Mouse (Mus musculus): ENCODE results near the gene Bax.
"Not testable (repeated sequence)": the region's sequence is repeated elsewhere in the genome, so short reads cannot be mapped to it uniquely, and the experiment has no call there.

Gene Bax

DNA sequence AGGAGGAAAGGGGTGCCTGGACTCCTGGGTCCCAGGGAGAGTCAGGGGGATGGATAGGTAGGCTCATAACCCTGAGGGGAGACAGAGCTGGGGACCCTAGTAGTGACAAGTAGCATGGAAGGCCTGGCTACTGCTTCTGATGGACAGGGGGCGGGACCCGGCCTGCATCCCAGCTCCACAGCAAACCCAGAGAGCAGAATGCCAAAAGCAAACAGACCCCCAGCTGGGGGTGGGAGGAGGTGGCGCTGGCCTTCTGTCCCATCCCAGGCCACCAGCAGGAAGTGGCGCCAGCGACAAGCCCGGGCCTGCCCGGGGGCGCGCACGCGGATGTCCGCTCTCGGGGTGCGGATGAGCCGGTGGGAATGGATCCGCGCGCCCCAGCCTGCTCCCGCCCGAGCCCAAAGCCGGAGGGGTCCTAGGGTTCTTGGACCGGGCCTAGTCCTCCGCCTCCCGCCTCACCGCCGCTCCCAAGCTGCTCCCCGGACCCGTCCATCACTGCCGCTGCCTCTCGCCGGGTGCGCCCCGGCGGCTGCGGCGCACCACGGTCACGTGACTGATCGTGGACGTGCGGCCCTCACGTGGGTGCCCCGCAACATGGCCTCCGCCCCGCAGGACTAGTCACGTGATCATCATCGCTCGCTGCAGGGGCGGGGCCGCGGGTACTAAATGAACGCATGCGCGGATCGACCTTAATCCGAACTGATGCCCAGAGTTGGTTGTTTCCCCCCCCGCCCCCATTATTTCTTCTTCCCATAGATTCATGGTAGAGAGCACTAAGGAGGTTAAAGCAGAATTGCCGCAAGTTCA lies at the start of gene Bax:
Gene Bax (minus strand): TSS at position 616 of the 807 bp plus-strand sequence.
- in situ Hi-C loops (cut with MboI, MseI), result no loop called here

DNA sequence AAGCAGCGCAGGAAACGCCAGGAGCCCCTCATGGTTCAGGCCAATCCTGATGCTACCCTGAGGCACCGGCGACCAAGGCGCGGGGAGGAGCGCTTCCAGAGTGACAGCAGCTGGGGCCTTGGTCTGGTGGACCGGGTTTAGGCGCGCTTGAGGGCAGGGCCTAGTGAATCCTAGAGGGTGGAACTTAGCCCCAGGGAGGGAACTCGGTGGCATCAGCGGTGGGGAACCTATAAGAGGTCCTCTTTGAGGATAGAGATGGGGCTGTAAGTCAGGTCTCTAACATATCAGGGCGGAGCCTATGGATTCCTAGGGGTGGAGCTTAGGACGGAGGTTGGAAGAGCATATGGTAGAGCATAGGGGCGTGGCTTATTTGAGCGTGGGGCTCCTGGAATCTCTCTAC lies 48.7 kb upstream of the Bax start:
- in situ Hi-C loops (cut with MboI, MseI), result no loop called here

- in situ Hi-C loops (cut with MboI, MseI), result no loop called here
Observed at GRCm38 (mm10) chr7:45514411-45514810, 47.7 kb upstream of the Bax start.

GRCm38 (mm10) chr7:45509912-45510787 lies 43.5 kb upstream of the Bax start, which contains the start of gene Nucb1:
Gene Nucb1 (minus strand): TSS chr7:45510406.
- in situ Hi-C loops (cut with MboI, MseI), result no loop called here

DNA sequence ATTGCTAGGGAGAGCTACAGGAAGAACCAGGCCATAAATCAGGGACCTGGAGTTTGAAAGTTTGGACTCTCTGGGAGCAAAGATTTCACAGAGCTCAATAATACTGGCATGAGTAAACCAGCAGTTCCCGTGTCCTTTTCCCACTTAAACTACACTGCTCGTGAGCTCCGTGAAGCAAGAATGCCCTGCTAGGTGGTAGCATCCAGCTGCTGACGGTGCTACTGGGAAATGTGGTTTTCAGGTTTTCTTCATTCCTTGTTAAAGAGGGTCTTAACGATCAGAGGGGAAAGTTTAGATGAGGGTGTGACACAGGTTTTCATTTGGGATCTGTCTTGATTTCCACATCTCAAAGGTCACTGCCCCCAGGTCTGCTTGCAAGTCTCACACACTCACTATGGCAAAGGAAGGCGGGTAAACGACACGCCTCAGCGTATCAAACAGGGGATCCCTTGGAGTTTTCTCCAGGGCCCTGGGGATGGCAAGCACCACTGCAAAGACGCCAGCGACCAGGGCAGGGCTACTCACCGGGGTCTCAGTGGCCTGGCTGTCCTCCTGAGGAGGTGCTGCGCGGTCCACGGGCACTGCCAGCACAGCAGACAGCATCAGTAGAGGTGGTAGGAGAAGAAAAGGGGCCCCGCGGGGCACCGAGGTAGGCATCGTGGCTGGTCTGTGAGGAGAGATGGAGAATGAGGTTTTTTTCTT lies 42.6 kb upstream of the Bax start:
- in situ Hi-C loops (cut with MboI, MseI), result no loop called here

DNA sequence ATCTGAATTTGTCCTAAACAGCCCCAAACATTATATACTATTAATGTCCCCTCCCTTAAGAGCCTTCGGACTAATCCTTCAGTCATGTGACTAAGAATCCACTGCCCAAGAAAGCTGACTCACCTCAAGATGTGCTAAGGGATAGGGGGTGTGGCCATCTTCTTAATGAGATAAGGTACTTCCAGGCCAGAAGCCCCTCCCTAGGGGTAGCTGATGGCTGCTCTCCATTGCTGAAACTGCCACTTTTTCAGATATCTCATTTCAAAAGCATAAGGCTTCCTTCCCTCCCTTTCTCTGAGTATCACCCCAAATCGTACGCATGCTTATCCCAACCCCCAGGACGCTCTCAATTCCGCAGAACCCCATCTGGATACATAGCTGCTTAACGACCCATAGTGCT lies 41.9 kb upstream of the Bax start:
- in situ Hi-C loops (cut with MboI, MseI), result no loop called here

GRCm38 (mm10) chr7:45507583-45507982 lies 40.9 kb upstream of the Bax start:
- in situ Hi-C loops (cut with MboI, MseI), result no loop called here

DNA sequence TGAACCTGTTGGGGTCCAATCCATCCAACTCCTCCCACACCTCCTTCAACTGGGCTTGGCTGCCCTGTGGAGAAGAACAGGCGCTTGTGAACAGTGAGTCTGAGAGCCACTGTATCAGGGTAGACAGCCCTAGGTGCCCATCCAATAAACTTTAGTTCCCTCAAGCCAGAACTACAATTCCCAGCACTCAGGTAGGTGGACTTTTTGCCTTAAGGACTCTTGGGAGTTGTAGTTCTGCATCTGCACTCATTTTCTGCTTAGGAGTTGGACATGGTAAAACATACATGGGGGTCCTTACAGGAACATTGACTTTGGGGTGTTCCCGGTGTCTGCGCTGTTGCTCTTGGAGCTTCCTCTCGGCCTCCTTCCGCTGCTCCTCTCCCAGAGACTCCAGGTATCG lies 31.7 kb upstream of the Bax start:
- in situ Hi-C loops (cut with MboI, MseI), result no loop called here

- in situ Hi-C loops (cut with MboI, MseI), result no loop called here
Observed at GRCm38 (mm10) chr7:45494548-45494947, 27.9 kb upstream of the Bax start.

DNA sequence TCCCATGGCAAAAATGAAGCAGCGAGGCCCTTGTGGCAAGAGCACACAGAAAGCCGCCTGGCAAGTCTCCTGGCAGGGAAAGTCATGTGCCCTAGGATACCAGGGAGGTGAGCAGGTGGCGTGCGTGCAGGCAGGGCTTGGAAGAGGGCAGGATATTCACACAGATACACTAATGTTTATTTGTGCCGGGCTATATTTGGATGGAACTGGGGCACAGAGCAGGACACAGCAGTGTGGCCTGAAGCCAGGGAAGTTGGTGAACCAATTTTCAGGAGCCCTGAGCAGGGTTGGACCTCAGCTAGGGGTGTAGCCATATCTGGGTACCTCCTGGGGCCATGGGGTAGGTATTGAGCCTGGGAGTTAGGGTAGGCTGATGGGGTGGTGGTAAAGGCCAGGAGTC lies 26.3 kb upstream of the Bax start:
- in situ Hi-C loops (cut with MboI, MseI), result no loop called here

GRCm38 (mm10) chr7:45492225-45492844 lies 25.6 kb upstream of the Bax start:
- in situ Hi-C loops (cut with MboI, MseI), result no loop called here

- in situ Hi-C loops (cut with MboI, MseI), result no loop called here
Observed at GRCm38 (mm10) chr7:45491264-45491663, 24.6 kb upstream of the Bax start.

- in situ Hi-C loops (cut with MboI, MseI), result no loop called here
Observed at GRCm38 (mm10) chr7:45490822-45491221, 24.1 kb upstream of the Bax start.

DNA sequence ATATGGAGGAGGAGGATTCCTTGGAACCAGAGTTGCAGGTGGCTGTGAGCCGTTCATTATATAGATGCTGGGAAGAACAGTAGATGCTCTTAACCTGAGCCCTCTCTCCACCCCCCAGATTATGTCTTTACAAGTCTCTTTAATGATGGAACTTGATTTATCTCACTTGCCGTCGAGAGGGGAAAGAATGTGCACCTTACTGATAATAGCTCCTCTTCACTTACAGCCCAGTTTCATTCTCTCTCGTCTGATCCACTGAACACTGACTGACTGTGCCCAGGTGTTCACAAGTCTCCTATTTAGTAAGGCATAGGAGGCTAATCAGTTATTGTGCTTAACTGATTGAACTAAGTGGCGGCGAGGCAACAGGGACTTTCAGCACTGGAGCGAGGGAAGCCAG lies 22.9 kb upstream of the Bax start:
- in situ Hi-C loops (cut with MboI, MseI), result no loop called here

DNA sequence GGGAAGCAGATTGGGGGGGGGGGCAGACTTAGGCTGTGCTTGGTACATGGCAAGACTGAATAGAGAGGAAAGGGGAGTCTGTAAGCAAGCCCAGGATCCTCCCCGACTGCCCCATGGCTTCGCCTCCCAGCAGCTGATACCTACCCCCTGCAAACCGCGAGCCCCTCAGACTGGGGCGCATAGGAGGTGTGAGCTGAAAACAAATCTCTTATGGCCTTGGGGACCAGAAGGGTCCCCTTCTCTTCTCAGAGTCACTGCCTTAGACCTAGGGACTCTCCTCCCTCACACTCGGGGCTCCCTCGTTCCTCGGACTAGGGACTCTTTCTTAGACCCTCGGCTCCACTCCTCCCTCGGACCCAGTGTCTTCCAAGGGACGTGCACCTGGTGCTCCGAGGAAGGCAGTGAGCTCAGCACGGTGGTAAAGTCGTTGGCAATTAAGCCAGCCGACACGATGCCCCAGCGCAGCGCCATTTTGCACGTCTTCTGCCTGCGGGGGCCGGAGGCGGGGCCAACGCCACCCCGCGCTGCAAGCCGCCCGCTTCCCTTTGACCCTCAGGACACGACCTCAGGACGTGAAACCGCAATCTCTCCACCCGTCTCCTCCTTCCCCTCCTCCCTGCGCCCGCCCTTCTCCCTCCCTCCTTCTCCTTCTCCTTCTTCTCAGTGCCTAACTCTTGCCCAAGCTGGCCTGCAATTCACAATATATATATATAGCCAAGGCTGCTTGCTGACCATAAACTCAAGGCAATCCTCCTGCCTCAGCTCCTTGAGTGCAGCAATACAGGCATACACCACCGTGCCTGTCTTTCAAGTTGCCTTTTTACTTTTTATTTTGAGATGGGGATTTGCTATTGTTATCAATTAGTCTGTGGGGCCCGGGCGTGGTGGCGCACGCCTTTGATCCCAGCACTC lies 21.9 kb upstream of the Bax start, which contains the start of gene Dhdh:
Gene Dhdh (minus strand): TSS at position 513 of the 912 bp plus-strand sequence.
- in situ Hi-C loops (cut with MboI, MseI), result no loop called here

GRCm38 (mm10) chr7:45487861-45488292 lies 21.2 kb upstream of the Bax start:
- in situ Hi-C loops (cut with MboI, MseI), result no loop called here

GRCm38 (mm10) chr7:45486761-45487415 lies 20.2 kb upstream of the Bax start, which contains the start of gene Gm45808:
Gene Gm45808 (minus strand): TSS chr7:45486811.
- in situ Hi-C loops (cut with MboI, MseI), result no loop called here

DNA sequence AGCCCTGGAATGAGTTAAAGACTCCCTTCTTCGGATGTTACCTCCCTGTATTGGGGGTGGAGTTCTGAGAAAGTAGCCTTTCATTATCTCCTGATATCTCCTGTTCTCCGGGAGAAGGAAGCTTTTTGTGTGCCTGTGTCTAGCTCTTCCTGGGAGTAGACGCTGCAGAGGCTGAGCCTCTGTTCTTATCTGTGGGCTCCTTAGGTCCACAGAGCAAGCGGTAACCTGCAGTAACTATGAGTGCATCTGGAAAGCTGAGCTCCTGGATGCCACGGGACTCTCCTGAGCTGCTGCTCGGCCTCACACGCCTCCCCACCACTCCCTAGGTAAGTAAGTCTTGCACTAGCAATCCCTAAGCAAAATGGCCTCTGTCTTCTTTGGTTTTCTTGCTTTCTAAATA lies 19.5 kb upstream of the Bax start:
- in situ Hi-C loops (cut with MboI, MseI), result no loop called here

DNA sequence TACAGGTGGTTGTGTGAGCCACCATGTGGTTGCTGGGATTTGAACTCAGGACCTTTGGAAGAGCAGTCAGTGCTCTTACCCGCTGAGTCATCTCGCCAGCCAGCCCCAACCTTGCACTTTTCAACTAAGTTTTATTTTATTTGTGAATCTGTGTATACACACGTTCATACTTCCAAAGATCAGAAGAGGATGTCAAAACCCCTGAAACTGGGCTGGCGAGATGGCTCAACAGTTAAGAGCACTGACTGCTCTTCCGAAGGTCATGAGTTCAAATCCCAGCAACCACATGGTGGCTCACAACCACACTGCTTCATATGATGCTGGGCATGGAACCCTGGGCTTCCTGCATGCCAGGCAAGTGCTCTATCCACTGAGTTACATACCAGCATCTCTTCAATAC lies 18.3 kb upstream of the Bax start:
- in situ Hi-C loops (cut with MboI, MseI), result not testable (repeated sequence)

- in situ Hi-C loops (cut with MboI, MseI), result no loop called here
Observed at GRCm38 (mm10) chr7:45482166-45482565, 15.5 kb upstream of the Bax start.

All from T-helper 2 cell (primary cell).